Mouse (Mus musculus) mature B cell (primary cell): ENCODE data around the gene Gm14743.
"Not testable (repeated sequence)": the region's sequence is repeated elsewhere in the genome, so short reads cannot be mapped to it uniquely, and the experiment has no call there.

Experiments
- in situ Hi-C: fragments of 300-500 bp; cut with MboI; formaldehyde crosslinking; loops from 2 replicates; pipeline ENCODE4 v1.14.3; 2019

Gm14743 gene

GRCm38 (mm10) chrX:78245821-78246220 is at the start of gene Gm14743:
Gene Gm14743, minus strand, starts transcription at chrX:78245921.
- in situ Hi-C loops: not testable (repeated sequence)

- in situ Hi-C loops: no loop called here
Observed at GRCm38 (mm10) chrX:78202829-78203228, 42.9 kb downstream of the Gm14743 start.

GRCm38 (mm10) chrX:78202220-78202619 is 43.5 kb downstream of the Gm14743 start:
- in situ Hi-C loops: not testable (repeated sequence)
